Mouse (Mus musculus) hindbrain, embryonic 12.5 days (tissue): ENCODE results near the gene Sf3b1. TPM values are rescaled to one million over a fixed set of nuclear protein-coding genes. Genes with fewer than 3 reads are reported as not detected.
"Not testable (repeated sequence)": the region's sequence is repeated elsewhere in the genome, so short reads cannot be mapped to it uniquely, and the experiment has no call there.

Experiments used
- ATAC-seq: fragments of 200-750 bp; cut with Nextera tagmentation; 2 replicates; pipeline ENCODE4 v1.8.0; 2017; ENCODE audit warnings: moderate TSS enrichment; ENCODE audit not compliant: low FRiP score
- H3K27ac ChIP-seq: fragments of 300-500 bp; sonication (generic); 2 replicates; pipeline ENCODE4 v1.5.1; 2016; ENCODE audit warnings: mild to moderate bottlenecking
- H3K27me3 ChIP-seq: fragments of 300-500 bp; sonication (generic); 2 replicates; pipeline ENCODE4 v1.6.1; 2016; ENCODE audit warnings: mild to moderate bottlenecking
- H3K36me3 ChIP-seq: fragments of 300-500 bp; sonication (generic); 2 replicates; pipeline ENCODE4 v1.6.1; 2016; ENCODE audit warnings: mild to moderate bottlenecking
- H3K4me1 ChIP-seq: fragments of 300-500 bp; sonication (generic); 2 replicates; pipeline ENCODE4 v1.6.1; 2016
- H3K4me2 ChIP-seq: fragments of 300-500 bp; sonication (generic); replicated peaks from 2 replicates; pipeline ENCODE4 v1.6.1; 2016; ENCODE audit warnings: mild to moderate bottlenecking
- H3K4me3 ChIP-seq: fragments of 300-500 bp; sonication (generic); 2 replicates; pipeline ENCODE4 v1.5.1; 2016; ENCODE audit warnings: mild to moderate bottlenecking
- H3K9ac ChIP-seq: fragments of 300-500 bp; sonication (generic); 2 replicates; pipeline ENCODE4 v1.6.1; 2016; ENCODE audit warnings: mild to moderate bottlenecking, moderate library complexity
- H3K9me3 ChIP-seq: fragments of 300-500 bp; sonication (generic); replicated peaks from 2 replicates; pipeline ENCODE4 v1.6.1; 2016; ENCODE audit warnings: mild to moderate bottlenecking
- WGBS: fragments of 180-500 bp; shearing (Covaris S2); methylation state at CpG from one replicate; pipeline ENCODE4 v1.1.7; 2016; 5-methylcytosine and 5-hydroxymethylcytosine counted together
- polyA plus RNA-seq: library from polyadenylated mRNA; unstranded; fragments of >200 nt; fragmentation: Nextera tagmentation; extraction: Ambion mirVana; gene quantifications from 2 replicates; pipeline ENCODE4 v1.2.1, GENCODE M21; 2016

Gene Sf3b1
- polyA plus RNA-seq, 1 experiment from 2014 or later, result 347 TPM

DNA sequence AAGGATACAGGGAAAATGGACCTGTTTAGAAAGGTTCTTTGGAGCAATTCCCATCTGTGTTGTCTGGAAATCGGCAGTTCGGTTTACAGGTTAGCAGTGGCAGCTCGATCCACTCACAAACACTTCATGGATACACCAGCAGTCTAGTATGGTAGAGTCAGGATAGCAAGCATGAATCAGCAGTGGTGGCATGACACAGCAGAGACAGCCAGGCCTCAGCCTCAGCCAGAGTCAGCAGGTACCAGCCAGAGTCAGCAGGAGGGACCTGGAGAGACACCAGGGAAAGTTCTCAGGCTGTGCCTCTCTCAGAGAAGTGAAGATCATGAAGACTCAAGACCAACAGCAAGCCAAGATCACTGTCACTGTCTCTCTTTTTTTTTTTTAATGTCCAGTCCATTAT lies 60.4 kb downstream of the Sf3b1 start:
- H3K27me3 ChIP-seq, result no peaks in the 10 kb centered on the region
- no peaks in the 10 kb centered on the region for H3K4me1 ChIP-seq
- no peak overlapping the region for H3K9ac ChIP-seq
- no peak overlapping the region for H3K27ac ChIP-seq
- no peak overlapping the region for H3K4me3 ChIP-seq
- no peak overlapping the region for H3K4me2 ChIP-seq
- no peaks in the 10 kb centered on the region for H3K9me3 ChIP-seq
- no peaks in the 10 kb centered on the region for H3K36me3 ChIP-seq
- ATAC-seq, result no peak
- WGBS, result 97% methylated on average over 3 of the region's 3 CpGs

DNA sequence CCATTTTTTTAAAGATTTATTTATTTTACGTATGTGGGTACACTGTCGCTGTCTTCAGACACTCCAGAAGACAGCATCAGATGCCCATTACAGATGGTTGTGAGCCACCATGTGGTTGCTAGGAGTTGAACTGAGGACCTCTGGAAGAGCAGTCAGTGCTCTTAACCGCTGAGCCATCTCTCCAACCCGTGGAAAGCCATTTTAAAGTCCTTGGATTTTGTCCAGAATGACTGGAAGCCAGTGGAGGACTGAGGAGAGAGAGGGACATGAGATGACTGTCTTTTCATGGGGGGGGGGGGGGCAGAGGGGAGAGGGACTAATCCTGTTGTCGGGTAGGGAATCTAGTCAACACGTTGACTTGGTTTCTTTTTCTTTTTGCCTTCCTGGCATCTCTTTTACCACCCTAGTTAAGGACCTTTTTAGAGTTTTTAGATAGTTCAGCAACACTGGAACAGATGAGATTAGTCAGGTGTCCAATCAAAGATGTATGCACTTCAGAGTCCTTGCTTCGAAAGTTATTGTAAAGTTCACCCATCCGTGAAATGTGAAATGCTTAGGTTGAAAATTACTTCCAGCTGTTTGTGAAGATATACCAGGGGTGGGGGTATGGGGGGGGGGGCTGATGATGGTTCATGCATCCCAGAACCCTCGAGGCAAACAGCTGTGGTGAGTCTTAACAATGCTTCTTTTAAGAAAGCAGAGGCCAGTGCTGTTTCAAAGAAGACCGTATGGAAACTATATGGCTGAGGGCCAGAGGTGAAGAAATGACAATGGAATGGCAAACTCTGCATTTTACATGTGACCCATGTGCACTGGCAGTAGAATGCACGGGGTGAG lies 61.9 kb downstream of the Sf3b1 start:
- WGBS, result 66% methylated on average over 11 of the region's 11 CpGs
- no peaks in the 10 kb centered on the region for H3K9me3 ChIP-seq
- no peak overlapping the region for H3K9ac ChIP-seq
- H3K4me3 ChIP-seq, result no peak overlapping the region
- H3K36me3 ChIP-seq, result no peaks in the 10 kb centered on the region
- no peaks in the 10 kb centered on the region for H3K4me1 ChIP-seq
- no peaks in the 10 kb centered on the region for H3K27me3 ChIP-seq
- no peak overlapping the region for H3K4me2 ChIP-seq
- no peak for ATAC-seq
- H3K27ac ChIP-seq, result no peak overlapping the region

GRCm38 (mm10) chr1:54961724-54962123 lies 65.6 kb downstream of the Sf3b1 start:
- Histone ChIP-seq H3K9ac (no peak overlapping the region), H3K36me3 (no peaks in the 10 kb centered on the region), H3K4me2 (no peak overlapping the region), H3K4me1 (no peaks in the 10 kb centered on the region), H3K27me3 (no peaks in the 10 kb centered on the region), H3K4me3 (no peak overlapping the region), H3K27ac (no peak overlapping the region), H3K9me3 (no peaks in the 10 kb centered on the region)
- no peak for ATAC-seq
- WGBS, result 82% methylated on average over 9 of the region's 9 CpGs

GRCm38 (mm10) chr1:54960613-54961165 lies 66.6 kb downstream of the Sf3b1 start:
- 65% methylated on average over 9 of the region's 9 CpGs for WGBS
- H3K4me2 ChIP-seq, result no peak overlapping the region
- H3K9me3 ChIP-seq, result no peaks in the 10 kb centered on the region
- H3K27me3 ChIP-seq, result no peaks in the 10 kb centered on the region
- H3K9ac ChIP-seq, result no peak overlapping the region
- no peaks in the 10 kb centered on the region for H3K36me3 ChIP-seq
- no peak for ATAC-seq
- no peak overlapping the region for H3K4me3 ChIP-seq
- no peaks in the 10 kb centered on the region for H3K4me1 ChIP-seq
- H3K27ac ChIP-seq, result no peak overlapping the region

GRCm38 (mm10) chr1:54958525-54958924 lies 68.8 kb downstream of the Sf3b1 start:
- H3K4me3 ChIP-seq, result no peak overlapping the region
- WGBS, result 77% methylated on average over 3 of the region's 3 CpGs
- H3K27me3 ChIP-seq, result no peaks in the 10 kb centered on the region
- no peaks in the 10 kb centered on the region for H3K9me3 ChIP-seq
- no peak overlapping the region for H3K27ac ChIP-seq
- no peak overlapping the region for H3K9ac ChIP-seq
- H3K4me1 ChIP-seq, result no peaks in the 10 kb centered on the region
- no peaks in the 10 kb centered on the region for H3K36me3 ChIP-seq
- ATAC-seq, result no peak
- no peak overlapping the region for H3K4me2 ChIP-seq

DNA sequence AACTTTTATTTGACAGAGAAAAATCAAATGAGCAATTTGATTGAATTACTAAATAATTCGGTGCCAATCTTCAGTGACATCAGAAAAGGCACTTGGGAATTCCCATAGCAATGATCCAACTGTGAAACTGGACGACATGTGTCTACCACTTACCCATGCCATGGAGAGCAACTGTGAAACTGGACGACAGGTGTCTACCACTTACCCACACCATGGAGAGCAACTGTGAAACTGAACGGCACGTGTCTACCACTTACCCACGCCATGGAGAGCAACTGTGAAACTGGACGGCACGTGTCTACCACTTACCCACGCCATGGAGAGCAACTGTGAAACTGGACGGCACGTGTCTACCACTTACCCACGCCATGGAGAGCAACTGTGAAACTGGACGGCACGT lies 70.3 kb downstream of the Sf3b1 start:
- H3K27me3 ChIP-seq, H3K4me2 ChIP-seq, ATAC-seq, H3K4me3 ChIP-seq, H3K9ac ChIP-seq, H3K4me1 ChIP-seq, H3K9me3 ChIP-seq, H3K36me3 ChIP-seq, H3K27ac ChIP-seq: not testable (repeated sequence)
- WGBS, result 91% methylated on average over 14 of the region's 14 CpGs

DNA sequence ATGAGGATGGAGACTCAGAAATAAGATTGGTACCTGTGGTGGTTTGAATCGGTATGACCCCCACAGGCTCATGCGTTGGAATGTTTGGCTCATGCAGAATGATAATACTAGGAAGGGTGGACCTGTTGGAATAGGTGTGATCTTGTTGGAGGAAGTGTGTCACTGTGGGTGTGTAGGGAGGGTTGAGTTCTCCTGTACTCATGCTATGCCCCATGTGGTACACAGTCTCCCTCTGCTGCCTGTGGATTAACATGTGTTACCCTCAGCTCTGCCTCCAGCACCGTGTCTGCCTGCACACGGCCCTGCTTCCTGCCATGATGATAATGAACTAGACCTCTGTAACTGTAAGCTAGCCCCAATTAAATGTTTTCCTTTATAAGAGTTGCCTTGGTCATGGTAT lies 72.4 kb downstream of the Sf3b1 start:
- Histone ChIP-seq H3K4me2 (no peak overlapping the region), H3K36me3 (no peaks in the 10 kb centered on the region), H3K27ac (no peak overlapping the region), H3K9me3 (no peaks in the 10 kb centered on the region), H3K9ac (no peak overlapping the region), H3K27me3 (no peaks in the 10 kb centered on the region), H3K4me1 (no peaks in the 10 kb centered on the region), H3K4me3 (no peak overlapping the region)
- 88% methylated on average over 4 of the region's 4 CpGs for WGBS
- ATAC-seq, result no peak

DNA sequence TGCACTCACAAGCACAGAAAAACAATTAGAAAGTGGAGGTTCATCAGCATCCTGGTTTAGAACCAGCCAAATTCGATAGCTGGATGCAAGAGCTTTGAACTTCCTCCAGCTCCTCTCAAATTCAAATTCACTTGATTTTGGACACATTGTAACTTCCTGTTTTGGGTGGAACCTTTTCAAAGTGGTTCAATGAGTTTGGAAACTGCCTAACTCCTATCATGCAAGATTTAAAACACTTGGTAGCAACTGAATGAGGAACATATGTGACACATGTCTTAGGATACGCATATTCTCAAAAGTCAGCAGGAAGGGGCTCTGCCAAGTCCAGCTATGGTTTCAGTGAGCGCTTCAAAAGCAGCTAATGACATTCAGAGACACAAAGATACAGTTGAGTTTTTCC lies 82.6 kb downstream of the Sf3b1 start:
- H3K9ac ChIP-seq, result no peak overlapping the region
- no peaks in the 10 kb centered on the region for H3K9me3 ChIP-seq
- H3K4me3 ChIP-seq, result no peak overlapping the region
- no peaks in the 10 kb centered on the region for H3K4me1 ChIP-seq
- WGBS, result 84% methylated on average over 3 of the region's 3 CpGs
- no peaks in the 10 kb centered on the region for H3K27me3 ChIP-seq
- no peak for ATAC-seq
- no peaks in the 10 kb centered on the region for H3K36me3 ChIP-seq
- H3K27ac ChIP-seq, result no peak overlapping the region
- H3K4me2 ChIP-seq, result no peak overlapping the region

- ATAC-seq, result no peak
- Histone ChIP-seq H3K4me3 (no peak overlapping the region), H3K4me2 (no peak overlapping the region), H3K9ac (no peak overlapping the region), H3K27me3 (no peaks in the 10 kb centered on the region), H3K36me3 (no peaks in the 10 kb centered on the region), H3K9me3 (no peaks in the 10 kb centered on the region), H3K27ac (no peak overlapping the region), H3K4me1 (no peaks in the 10 kb centered on the region)
- WGBS, result 85% methylated on average over 3 of the region's 3 CpGs
These were observed 91.8 kb downstream of the Sf3b1 start for GRCm38 (mm10) chr1:54935466-54935865.

Other genes starting within 250 kb of the Sf3b1 start
- gene Ankrd44, start 101.1 kb downstream of the Sf3b1 start, polyA plus RNA-seq, result 20.9 and 23.4 TPM in 2 replicates
- 29.8 and 31.4 TPM in 2 replicates for gene Coq10b, start 25.3 kb upstream of the Sf3b1 start, polyA plus RNA-seq
- 303 and 338 TPM in 2 replicates for gene Hspe1, start 60.7 kb upstream of the Sf3b1 start, polyA plus RNA-seq
- gene Hspd1, start 60.8 kb upstream of the Sf3b1 start, polyA plus RNA-seq, result 304 and 325 TPM in 2 replicates
- 150 and 161 TPM in 2 replicates for gene Mob4, start 103.8 kb upstream of the Sf3b1 start, polyA plus RNA-seq
- gene Rftn2, start 199.3 kb upstream of the Sf3b1 start, polyA plus RNA-seq, result 13.0 and 13.6 TPM in 2 replicates
- 3.2 and 3.6 TPM in 2 replicates for gene Mars2, start 209.7 kb upstream of the Sf3b1 start, polyA plus RNA-seq